Mouse (Mus musculus) liver, postnatal 0 days (tissue): ENCODE data around the gene Purb. TPM values are rescaled to one million over a fixed set of nuclear protein-coding genes. Genes with fewer than 3 reads are reported as not detected.

Experiments
- ATAC-seq: fragments of 200-750 bp; cut with Nextera tagmentation; 2 replicates; pipeline ENCODE4 v1.8.0; 2017; ENCODE audit warnings: mild to moderate bottlenecking, moderate library complexity
- DNase-seq: peaks from one replicate; pipeline ENCODE4 v3.0.0-alpha.2; 2016
- H3K27ac ChIP-seq: fragments of 300-500 bp; sonication (generic); 2 replicates; pipeline ENCODE4 v1.5.1; 2014; ENCODE audit warnings: antibody characterized with exemption, moderate library complexity, mild to moderate bottlenecking, low read depth
- H3K27me3 ChIP-seq: fragments of 300-500 bp; sonication (generic); 2 replicates; pipeline ENCODE4 v1.6.1; 2014; ENCODE audit warnings: low read length, control low read depth, mixed read lengths; ENCODE audit not compliant: insufficient read depth
- H3K36me3 ChIP-seq: fragments of 300-500 bp; sonication (generic); replicated peaks from 2 replicates; pipeline ENCODE4 v1.6.1; 2014; ENCODE audit warnings: mild to moderate bottlenecking, control low read depth, low read length, moderate library complexity, mixed read lengths; ENCODE audit not compliant: insufficient read depth
- H3K4me1 ChIP-seq: fragments of 300-500 bp; sonication (generic); 2 replicates; pipeline ENCODE4 v1.6.1; 2014; ENCODE audit warnings: antibody characterized with exemption, mild to moderate bottlenecking, control low read depth; ENCODE audit not compliant: insufficient read depth
- H3K4me2 ChIP-seq: fragments of 300-500 bp; sonication (generic); 2 replicates; pipeline ENCODE4 v1.6.1; 2014; ENCODE audit warnings: low read depth, mild to moderate bottlenecking, low read length, moderate library complexity, mixed read lengths
- H3K4me3 ChIP-seq: fragments of 300-500 bp; sonication (generic); 2 replicates; pipeline ENCODE4 v1.5.1; 2014; ENCODE audit warnings: low read depth, low read length
- H3K9ac ChIP-seq: fragments of 300-500 bp; sonication (generic); replicated peaks from 2 replicates; pipeline ENCODE4 v1.6.1; 2014; ENCODE audit warnings: mild to moderate bottlenecking, moderate library complexity
- H3K9me3 ChIP-seq: fragments of 300-500 bp; sonication (generic); 2 replicates; pipeline ENCODE4 v1.6.1; 2016; ENCODE audit warnings: mild to moderate bottlenecking, control low read depth, low read length, mixed read lengths
- CTCF ChIP-seq: sonication (generic); IDR thresholded peaks from 2 replicates; pipeline ENCODE4 v1.5.1; 2016; ENCODE audit warnings: antibody characterized with exemption, low read depth
- EP300 ChIP-seq: IDR thresholded peaks from 2 replicates; pipeline ENCODE4 v1.6.1; 2016; ENCODE audit warnings: antibody characterized with exemption, low read depth, mild to moderate bottlenecking
- WGBS: fragments of 180-500 bp; shearing (Covaris S2); extraction: QIAGEN DNeasy Blood & Tissue Kit; methylation state at CpG from one replicate; pipeline ENCODE4 v1.1.7; 2014; ENCODE audit not compliant: insufficient replicate concordance; 5-methylcytosine and 5-hydroxymethylcytosine counted together
- polyA plus RNA-seq: library from polyadenylated mRNA; unstranded; fragments of >200 nt; fragmentation: Nextera tagmentation; extraction: Ambion mirVana; gene quantifications from 2 replicates; pipeline ENCODE4 v1.2.1, GENCODE M21; 2015

The Purb gene
- polyA plus RNA-seq, 1 experiment from 2014 or later: 6.1 TPM

- Histone ChIP-seq H3K27ac (peak within 1 kb of the TSS; percentile 89), H3K36me3 (peaks cover 22% of the 10 kb centered on the region), H3K4me1 (no peaks in the 10 kb centered on the region; the same call in 1 of the 2 replicates), H3K27me3 (no peaks in the 10 kb centered on the region), H3K4me2 (peak within 1 kb of the TSS; percentile 71), H3K9me3 (no peaks in the 10 kb centered on the region), H3K9ac (peak within 1 kb of the TSS; percentile 41), H3K4me3 (peak within 1 kb of the TSS; percentile 50)
- 25% methylated on average over 7 of the region's 7 CpGs for WGBS
- peak; percentile 58 for DNase-seq
- TF ChIP-seq CTCF: no peak
- TF ChIP-seq EP300: no peak
- ATAC-seq: peak; percentile 48
These were observed 44.9 kb upstream of the Purb start, which contains the start of gene Myo1g for GRCm38 (mm10) chr11:6520507-6521173. TSS of gene Myo1g (minus strand) at chr11:6520965.

GRCm38 (mm10) chr11:6519491-6520033 lies 43.8 kb upstream of the Purb start:
- TF ChIP-seq CTCF (no peak), EP300 (no peak)
- peak overlapping the region; percentile 71 for H3K4me2 ChIP-seq
- H3K9me3 ChIP-seq: no peaks in the 10 kb centered on the region
- H3K36me3 ChIP-seq: peaks cover 13% of the 10 kb centered on the region; the same call in 1 of the 2 replicates
- no peaks in the 10 kb centered on the region for H3K27me3 ChIP-seq
- no peaks in the 10 kb centered on the region; the same call in 1 of the 2 replicates for H3K4me1 ChIP-seq
- peak; percentile 59 for ATAC-seq
- peak overlapping the region; percentile 50 for H3K4me3 ChIP-seq
- peak; percentile 63 for DNase-seq
- WGBS: 24% methylated on average over 11 of the region's 11 CpGs
- H3K9ac ChIP-seq: peak overlapping the region; percentile 41
- H3K27ac ChIP-seq: peak overlapping the region; percentile 89

- Histone ChIP-seq H3K4me3 (no peak overlapping the region), H3K4me1 (no peaks in the 10 kb centered on the region; the same call in 1 of the 2 replicates), H3K4me2 (no peak overlapping the region), H3K36me3 (peaks cover 18% of the 10 kb centered on the region), H3K27me3 (no peaks in the 10 kb centered on the region), H3K27ac (no peak overlapping the region), H3K9me3 (no peaks in the 10 kb centered on the region), H3K9ac (no peak overlapping the region)
- ATAC-seq (no peak), DNase-seq (no peak)
- TF ChIP-seq CTCF (no peak), EP300 (no peak)
- 76% methylated on average over 7 of the region's 7 CpGs for WGBS
These were observed 39.1 kb upstream of the Purb start for GRCm38 (mm10) chr11:6514837-6515236.

- ATAC-seq: no peak
- H3K4me3 ChIP-seq: no peak overlapping the region
- H3K4me1 ChIP-seq: no peaks in the 10 kb centered on the region; the same call in 1 of the 2 replicates
- 43% methylated on average over 1 of the region's 1 CpGs for WGBS
- TF ChIP-seq EP300: no peak
- no peak for TF ChIP-seq CTCF
- no peak overlapping the region for H3K27ac ChIP-seq
- no peak overlapping the region for H3K9ac ChIP-seq
- H3K9me3 ChIP-seq: no peaks in the 10 kb centered on the region
- no peak overlapping the region for H3K4me2 ChIP-seq
- H3K36me3 ChIP-seq: peaks cover 7% of the 10 kb centered on the region; the same call in 1 of the 2 replicates
- no peaks in the 10 kb centered on the region for H3K27me3 ChIP-seq
- peak; percentile 13 for DNase-seq
These were observed 32.7 kb upstream of the Purb start for GRCm38 (mm10) chr11:6508269-6508876.

- Histone ChIP-seq H3K4me2 (no peak overlapping the region), H3K9me3 (no peaks in the 10 kb centered on the region), H3K36me3 (0 out of 2 replicates have a peak, but pooled peaks cover 2% of the 10 kb centered on the region), H3K4me1 (no peaks in the 10 kb centered on the region; the same call in 1 of the 2 replicates), H3K9ac (no peak overlapping the region), H3K27me3 (no peaks in the 10 kb centered on the region), H3K27ac (no peak overlapping the region), H3K4me3 (no peak overlapping the region)
- TF ChIP-seq CTCF (no peak), EP300 (no peak)
- WGBS: 63% methylated on average over 9 of the region's 9 CpGs
- DNase-seq (no peak), ATAC-seq (peak; percentile 31)
These were observed 30.8 kb upstream of the Purb start for GRCm38 (mm10) chr11:6506516-6506915.

- peak overlapping the region; percentile 69 for H3K27ac ChIP-seq
- ATAC-seq (peak; percentile 89), DNase-seq (peak; percentile 24)
These were observed 29.0 kb upstream of the Purb start for GRCm38 (mm10) chr11:6504689-6505088.

More at GRCm38 (mm10) chr11:6504689-6505088, 29.0 kb upstream of the Purb start:
- no peaks in the 10 kb centered on the region for H3K36me3 ChIP-seq
- peak overlapping the region; percentile 34 for H3K9ac ChIP-seq
- no peaks in the 10 kb centered on the region; the same call in 1 of the 2 replicates for H3K4me1 ChIP-seq
- H3K27me3 ChIP-seq: no peaks in the 10 kb centered on the region
- no peak overlapping the region for H3K4me3 ChIP-seq
- TF ChIP-seq EP300: no peak
- no peak for TF ChIP-seq CTCF
- H3K4me2 ChIP-seq: no peak overlapping the region
- WGBS: 62% methylated on average over 6 of the region's 6 CpGs
- no peaks in the 10 kb centered on the region for H3K9me3 ChIP-seq
